Mouse (Mus musculus): ENCODE data around the gene Foxj2.

The Foxj2 gene

DNA sequence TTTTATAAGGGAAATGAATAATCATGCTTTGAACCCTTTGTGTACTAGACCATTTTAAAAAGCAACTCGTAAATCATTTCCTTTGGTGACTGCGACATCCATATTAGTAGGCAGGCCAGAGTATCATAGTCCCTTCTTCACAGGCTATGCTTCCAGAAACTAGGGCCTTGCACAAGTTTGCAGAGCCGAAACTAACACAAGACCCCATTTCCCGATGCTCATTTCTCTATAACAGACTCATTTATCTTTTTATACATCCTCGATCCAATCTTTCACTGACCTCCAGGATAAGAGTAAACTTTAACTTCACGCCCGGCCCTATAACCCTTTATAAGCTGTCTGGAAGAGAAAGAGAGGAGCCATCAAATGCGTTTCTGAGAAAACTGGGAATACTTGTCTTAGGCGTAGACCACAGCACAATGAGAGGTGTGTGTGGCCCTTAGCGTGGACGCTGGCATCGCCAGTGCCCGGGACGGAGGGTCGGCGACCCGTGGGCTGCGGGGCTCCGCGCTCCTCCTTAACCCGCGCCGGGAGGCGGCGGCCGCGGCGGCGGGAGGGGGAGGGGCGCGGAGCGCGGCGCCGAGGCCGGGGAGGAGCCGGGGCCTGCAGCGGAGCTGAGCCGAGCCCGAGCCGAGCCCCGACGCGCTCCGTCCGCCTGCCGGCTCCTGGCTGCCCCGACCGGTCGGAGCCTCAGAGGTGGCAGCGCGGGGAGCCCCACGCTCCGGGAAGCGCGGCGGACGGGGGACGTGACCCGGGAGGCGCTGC, at the start of gene Foxj2:
TSS of gene Foxj2 (plus strand) at position 609 of the 765 bp plus-strand sequence.
- DNase-seq = peak; percentile 55

GRCm38 (mm10) chr6:122770760-122771315, 48.9 kb upstream of the Foxj2 start:
- DNase-seq = no peak

GRCm38 (mm10) chr6:122772701-122773100, 47.0 kb upstream of the Foxj2 start:
- no peak for DNase-seq

DNA sequence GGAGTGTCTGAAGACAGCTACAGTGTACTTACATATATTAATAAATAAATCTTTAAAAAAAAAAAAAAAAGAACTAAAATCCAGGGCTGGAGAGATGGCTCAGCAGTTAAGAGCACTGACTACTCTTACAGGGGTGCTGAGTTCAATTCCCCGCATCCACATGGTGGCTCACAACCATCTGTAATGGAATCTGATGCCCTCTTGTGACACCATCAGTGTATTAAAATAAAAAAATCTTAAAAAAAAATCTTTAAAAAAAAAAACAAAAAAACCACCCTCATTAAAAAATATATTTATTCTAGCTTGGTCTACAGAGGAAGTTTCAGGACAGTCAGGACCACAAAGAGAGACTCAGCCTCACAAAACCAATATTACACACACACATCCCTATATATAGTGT, 45.4 kb upstream of the Foxj2 start:
- no peak for DNase-seq

DNA sequence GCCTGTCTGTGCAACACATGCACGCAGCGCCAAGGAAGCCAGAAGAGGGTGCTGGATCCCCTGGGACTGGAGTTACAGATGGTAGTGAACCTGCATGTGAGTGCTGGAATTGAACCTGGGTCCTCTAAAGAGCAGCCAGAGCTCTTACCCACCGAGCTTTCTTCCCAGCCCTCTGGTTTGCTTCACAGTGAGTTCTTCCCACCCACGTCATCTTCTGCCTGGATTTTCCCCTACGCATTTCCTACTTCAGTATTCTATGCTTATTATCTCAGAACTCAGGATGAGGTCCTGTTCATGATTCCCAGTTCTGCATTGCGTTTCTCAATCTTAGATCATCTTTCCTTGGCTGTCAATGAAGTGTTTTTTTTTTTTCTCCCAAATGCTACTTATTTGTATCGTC, 43.7 kb upstream of the Foxj2 start:
- no peak for DNase-seq

DNA sequence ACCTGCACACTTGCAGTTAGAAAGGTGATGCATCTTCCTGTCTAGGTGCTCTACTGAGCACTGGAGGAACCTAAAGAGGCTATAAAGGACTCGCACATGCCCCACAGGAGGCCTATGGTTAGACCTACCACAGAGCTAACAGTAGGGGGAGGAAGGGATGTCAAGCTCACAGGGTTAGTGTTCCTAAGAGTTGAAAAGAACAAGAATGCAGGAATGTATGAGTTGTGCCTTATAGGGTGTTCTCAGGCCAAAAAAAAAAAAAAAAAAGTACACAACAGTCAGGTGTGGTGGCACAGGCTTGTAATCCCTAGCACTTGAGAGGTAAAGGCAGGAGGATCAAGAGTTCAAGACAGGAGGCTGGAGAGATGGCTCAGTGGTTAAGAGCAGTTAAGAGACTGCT, 39.8 kb upstream of the Foxj2 start:
- DNase-seq = no peak

DNA sequence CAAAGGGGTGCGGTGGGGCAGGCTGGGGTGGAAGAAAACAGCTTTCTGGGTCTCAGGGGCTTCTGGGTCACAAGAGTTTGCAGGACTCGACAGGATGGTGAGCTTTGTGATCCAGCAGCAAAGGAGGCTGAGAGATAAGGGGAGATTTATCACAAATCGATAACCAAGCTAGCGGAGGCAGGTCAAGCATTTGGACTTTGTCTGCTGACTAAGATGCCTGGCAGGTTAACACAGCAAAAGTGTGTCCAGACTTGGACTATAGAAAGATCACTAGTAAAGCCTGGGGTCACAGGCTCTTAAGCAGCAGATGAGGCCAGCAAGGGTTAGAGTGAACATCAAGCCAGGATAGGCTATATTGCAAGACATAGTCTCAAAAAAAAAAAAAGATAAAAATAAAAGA, 38.5 kb upstream of the Foxj2 start:
- DNase-seq = no peak

GRCm38 (mm10) chr6:122782164-122782563, 37.5 kb upstream of the Foxj2 start:
- no peak for DNase-seq

DNA sequence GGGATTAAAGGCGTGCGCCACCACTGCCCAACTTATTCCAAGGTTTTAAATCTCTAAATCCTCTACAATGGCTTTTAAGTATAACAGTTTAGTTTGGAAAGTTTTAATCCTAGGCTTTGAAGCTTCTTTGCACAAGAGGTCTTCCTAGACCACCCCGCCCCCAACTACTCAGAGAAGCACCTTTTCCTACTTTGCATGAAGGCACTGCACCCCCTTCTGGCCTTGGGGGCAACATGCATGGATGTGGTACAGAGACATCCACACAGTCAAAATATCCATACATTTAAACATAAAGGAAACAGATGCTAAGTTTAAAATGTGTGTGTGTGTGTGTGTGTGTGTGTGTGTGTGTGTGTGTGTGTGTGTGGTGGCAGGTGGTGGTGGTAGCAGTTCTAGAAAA, 34.8 kb upstream of the Foxj2 start:
- DNase-seq = no peak

DNA sequence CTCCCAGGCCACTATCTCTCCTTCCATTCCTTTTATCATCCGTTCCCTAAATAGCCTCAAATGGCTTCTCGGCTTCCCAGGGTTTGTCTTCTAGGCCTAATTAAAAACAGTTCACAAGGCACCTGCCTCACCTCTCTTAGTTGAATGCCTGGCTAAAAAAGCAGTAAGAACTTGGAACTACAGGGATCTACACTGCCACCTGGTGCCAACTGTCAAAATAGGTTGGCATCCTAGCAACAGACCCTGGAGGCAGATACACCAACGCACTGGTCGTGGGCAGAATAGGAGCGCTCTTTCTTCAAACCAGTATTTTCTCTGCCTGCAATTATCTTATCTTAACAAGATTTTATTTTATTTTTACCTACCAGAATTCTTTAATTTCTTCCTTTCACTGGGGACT, 33.4 kb upstream of the Foxj2 start:
- peak; percentile 83 for DNase-seq

DNA sequence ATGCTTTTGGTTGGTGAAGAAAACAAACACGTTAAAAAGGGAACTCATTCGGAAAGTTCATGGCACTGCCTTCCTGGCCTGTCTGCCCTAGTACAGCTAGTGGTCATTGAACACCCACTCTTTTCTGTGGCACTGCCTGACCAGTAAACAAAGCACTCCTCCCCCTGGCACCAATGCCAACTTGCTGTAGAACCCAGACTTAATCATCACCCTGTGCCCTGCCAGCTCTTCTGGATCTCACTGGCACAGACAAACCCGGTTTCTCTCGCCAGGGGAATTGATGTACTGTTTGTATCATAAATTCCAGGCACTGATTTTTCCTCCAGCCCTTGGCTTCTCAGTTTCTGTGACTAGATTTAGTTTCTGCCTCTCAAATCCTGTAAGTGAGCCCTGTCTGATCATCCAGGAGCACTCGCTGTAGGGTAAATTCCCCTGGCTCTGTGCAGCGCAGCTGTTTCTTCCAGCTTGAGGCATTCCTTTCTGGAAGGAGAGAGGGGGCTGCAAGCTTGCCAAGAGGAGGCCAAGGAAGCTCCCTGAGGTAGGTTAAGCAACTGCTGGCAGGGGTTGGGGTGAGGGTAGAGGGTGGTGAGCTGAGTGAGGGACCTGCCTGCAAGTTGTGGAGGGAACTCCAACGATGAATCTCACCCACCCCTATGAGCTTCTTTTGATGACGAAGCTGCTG, 24.3 kb upstream of the Foxj2 start:
- DNase-seq = peak; percentile 28

- DNase-seq = no peak
Observed at GRCm38 (mm10) chr6:122800640-122801300, 18.9 kb upstream of the Foxj2 start.

DNA sequence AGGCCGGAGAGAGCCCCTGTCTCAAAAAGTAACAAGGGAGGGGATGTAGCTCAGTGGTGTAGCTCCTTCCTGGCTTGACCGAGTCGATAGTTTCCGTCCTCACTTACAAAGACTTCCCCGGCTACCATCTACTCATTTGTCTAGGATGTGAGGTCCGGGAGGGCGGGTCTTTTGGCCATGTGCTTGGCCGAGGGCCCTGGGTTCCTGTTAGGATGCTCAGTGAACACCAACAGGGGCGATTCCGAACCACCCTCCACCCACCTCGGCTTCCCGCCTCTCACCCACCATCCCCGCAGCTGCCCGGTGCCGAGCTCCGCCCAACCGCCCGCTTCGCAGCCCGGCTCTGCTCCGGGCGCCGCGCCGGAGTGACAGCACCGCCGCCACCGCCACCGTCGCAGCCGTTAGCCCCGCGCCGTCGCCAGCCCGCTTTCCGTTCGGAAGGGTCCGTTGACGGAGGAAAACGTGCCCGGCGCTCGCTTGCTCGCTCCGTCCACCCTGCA, 18.4 kb upstream of the Foxj2 start, which contains the start of gene Slc2a3:
TSS of gene Slc2a3 (minus strand) at position 340 of the 500 bp plus-strand sequence.
- DNase-seq = peak; percentile 49

- no peak for DNase-seq
Observed at GRCm38 (mm10) chr6:122801801-122802514, 17.8 kb upstream of the Foxj2 start.

- peak; percentile 76 for DNase-seq
Observed at GRCm38 (mm10) chr6:122804418-122804817, 15.3 kb upstream of the Foxj2 start.

GRCm38 (mm10) chr6:122810022-122810614, 9.6 kb upstream of the Foxj2 start:
- peak; percentile 31 for DNase-seq

DNA sequence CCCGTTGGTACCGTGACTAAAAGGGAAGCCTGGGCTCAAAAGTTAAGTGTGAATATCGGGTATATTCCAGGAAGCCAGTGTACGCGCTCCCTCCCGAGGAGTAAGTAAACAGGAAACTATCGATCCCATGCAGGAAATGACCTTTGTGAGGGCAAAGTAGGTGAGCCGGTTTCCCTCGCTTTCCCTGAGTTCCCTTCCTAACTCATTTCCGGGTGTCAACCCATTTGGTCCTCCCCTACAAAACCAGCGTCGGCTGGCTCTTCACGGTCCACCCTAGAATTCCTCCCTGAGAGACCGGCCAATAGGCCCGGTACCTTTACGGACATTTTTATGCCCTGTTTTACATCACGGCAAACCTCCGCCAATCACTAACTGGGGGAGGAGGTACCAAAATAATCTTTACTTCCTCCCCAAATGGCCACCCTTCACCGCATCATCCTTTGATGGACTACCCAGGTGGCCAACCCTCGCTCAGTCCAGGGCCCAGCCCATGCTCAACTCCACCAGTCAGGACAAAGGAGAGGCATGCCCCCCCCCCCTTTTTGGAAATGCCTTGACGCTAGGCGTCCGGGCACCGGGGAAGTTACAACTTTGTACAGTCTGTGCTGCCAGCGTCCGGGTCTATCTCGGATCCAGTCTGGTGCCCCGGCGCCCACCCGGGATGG, 9.0 kb upstream of the Foxj2 start:
- DNase-seq = peak; percentile 99

GRCm38 (mm10) chr6:122811280-122811652, 8.4 kb upstream of the Foxj2 start:
- peak; percentile 95 for DNase-seq

DNA sequence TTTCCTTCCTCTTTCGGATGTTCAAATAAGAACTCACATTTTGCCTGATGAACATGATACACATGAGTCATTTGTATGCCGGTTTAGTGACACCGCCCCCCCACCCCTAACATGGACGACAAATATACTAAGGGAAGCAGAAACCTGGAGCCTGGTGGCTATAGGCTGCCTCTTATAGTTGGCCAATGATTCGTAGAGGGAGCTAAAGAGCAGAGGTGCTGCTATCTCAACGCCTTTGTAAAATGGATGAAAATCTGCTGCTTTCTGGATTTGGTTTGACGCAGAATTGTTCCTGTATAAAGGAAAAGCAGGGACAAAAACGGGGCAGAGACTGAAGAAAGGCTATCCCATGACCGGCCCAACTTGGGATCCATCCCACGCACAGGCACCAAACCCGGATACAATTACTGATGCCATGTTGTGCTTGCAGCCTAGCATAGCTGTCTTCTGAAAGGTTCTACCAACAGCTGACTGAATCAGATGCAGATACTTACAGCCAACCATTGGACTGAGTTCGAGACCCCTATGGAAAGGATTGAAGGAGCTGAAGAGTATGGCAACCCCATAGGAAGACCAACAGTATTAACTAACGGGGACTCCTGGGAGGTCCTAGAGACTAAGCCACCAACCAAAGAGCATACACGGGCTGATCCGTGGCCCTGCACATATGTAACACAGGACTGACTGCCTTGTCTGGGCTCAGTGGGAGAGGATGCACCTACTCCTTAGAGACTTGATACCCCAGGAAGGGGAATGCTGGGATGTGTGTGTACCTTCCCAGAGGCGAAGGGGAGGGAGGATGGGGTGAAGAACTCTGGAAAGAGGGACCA, 7.7 kb upstream of the Foxj2 start:
- DNase-seq = no peak

DNA sequence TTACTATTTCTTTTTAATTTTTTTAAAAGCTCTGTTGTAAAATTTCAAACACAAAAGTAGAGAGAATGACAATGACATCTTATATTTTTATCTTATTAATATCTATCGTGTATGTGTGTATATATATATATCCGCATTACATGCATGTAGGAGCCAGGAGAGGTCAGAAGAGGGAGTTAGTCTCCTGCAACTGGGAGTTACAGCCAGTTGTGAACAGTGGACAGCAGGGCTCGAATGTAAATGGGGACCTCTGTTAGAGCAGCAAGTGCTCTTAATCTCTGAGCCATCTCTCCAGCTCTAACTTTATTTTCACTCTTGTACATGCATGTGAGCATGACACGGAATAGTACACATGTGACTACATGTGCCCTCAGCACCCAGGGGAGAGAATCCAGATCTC, 7.0 kb upstream of the Foxj2 start:
- no peak for DNase-seq

DNA sequence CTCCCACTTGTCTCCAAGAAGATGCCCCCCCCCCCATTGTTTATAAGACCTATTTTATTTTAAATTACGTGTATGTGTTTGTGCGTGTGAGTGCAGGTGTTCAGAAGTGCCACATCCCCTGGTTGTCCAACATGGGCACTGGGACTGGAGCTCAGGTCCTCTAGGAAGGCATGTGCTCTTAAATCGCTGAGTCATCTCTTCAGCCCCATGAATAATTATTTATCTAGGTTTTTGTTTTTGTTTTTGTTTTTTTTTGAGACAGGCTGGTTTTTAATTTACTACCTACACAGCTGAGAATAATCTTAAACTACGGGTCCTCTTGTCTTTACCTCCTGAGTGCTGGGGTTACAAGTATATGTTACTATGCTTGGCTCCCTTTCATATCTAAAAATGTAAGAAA, 6.1 kb upstream of the Foxj2 start:
- DNase-seq = no peak
